In genomic region chr14:56669046-56669620, GRCm38 (mm10) we compare ENCODE assay signal across 8 mouse cellular contexts. TPM values are rescaled to one million over a fixed set of nuclear protein-coding genes. Genes with fewer than 3 reads are reported as not detected.
DNase-seq lines count a peak whose midpoint lies in the region; ATAC-seq and TF ChIP-seq lines count a peak whose summit lies in the region.

No protein-coding gene starts in this region.

- peak overlapping the region; percentile 89; the same call in 1 of the 2 replicates for H3K27ac ChIP-seq in kidney, embryonic 16.5 days (ENCODE audit: low read length)
- H3K27ac ChIP-seq in bone marrow, adult 2 months (ENCODE audit: control insufficient read depth, insufficient read depth, low read depth, low read length, poor library complexity) = no peak overlapping the region
- 0 out of 2 replicates have a peak overlapping the region, but pooled peaks have one; percentile 77 for H3K27ac ChIP-seq in hindbrain, embryonic 11.5 days (ENCODE audit: low read depth, low read length)
- peak overlapping the region; percentile 93 for H3K27ac ChIP-seq in midbrain, embryonic 15.5 days

- no peak for TF ChIP-seq CTCF in bone marrow, adult 2 months (IDR thresholded peaks at IDR 0.05; ENCODE audit: control insufficient read depth, insufficient read depth, low read length)

- H3K9ac ChIP-seq in kidney, embryonic 16.5 days (replicated peaks; ENCODE audit: low read length) = peak overlapping the region; percentile 83
- H3K9ac ChIP-seq in hindbrain, embryonic 11.5 days (ENCODE audit: low read depth, low read length) = peak overlapping the region; percentile 70
- H3K9ac ChIP-seq in midbrain, embryonic 15.5 days = peak overlapping the region; percentile 78

- no peak for TF ChIP-seq POLR2A in bone marrow, adult 2 months (IDR thresholded peaks at IDR 0.05; ENCODE audit: borderline replicate concordance, control insufficient read depth, low read depth, low read length)

- WGBS in kidney, embryonic 16.5 days = 6% methylated on average over 13 of the region's 13 CpGs
- WGBS in bone marrow, adult 2 months = 6% methylated on average over 13 of the region's 13 CpGs
- 13% methylated on average over 13 of the region's 13 CpGs for WGBS in hindbrain, embryonic 11.5 days
- WGBS in midbrain, embryonic 15.5 days = 7% methylated on average over 13 of the region's 13 CpGs

- peaks cover 17% of the 10 kb centered on the region for H3K4me1 ChIP-seq in kidney, embryonic 16.5 days (ENCODE audit: insufficient read depth, low read length)
- H3K4me1 ChIP-seq in bone marrow, adult 2 months (ENCODE audit: control insufficient read depth, insufficient read depth, low read length) = no peaks in the 10 kb centered on the region
- 0 out of 2 replicates have a peak, but pooled peaks cover 2% of the 10 kb centered on the region for H3K4me1 ChIP-seq in hindbrain, embryonic 11.5 days (replicated peaks; ENCODE audit: control insufficient read depth, insufficient read depth, low read length)
- peaks cover 29% of the 10 kb centered on the region for H3K4me1 ChIP-seq in midbrain, embryonic 15.5 days

- no peak for DNase-seq in kidney, adult 11 months
- peak; percentile 11 for DNase-seq in hindbrain, embryonic 11.5 days (ENCODE audit: low spot score)
- DNase-seq in thymus, adult 18-20 months = no peak
- DNase-seq in lung, postnatal 10 days = no peak

- no peak for ATAC-seq in kidney, embryonic 16.5 days (ENCODE audit: low FRiP score, low TSS enrichment)
- no peak for ATAC-seq in hindbrain, embryonic 11.5 days (ENCODE audit: low FRiP score)
- no peak for ATAC-seq in midbrain, embryonic 15.5 days (replicated peaks)
- ATAC-seq in erythroid progenitor cell, adult 5-6 weeks (replicated peaks; ENCODE audit: low FRiP score, poor library complexity, severe bottlenecking) = no peak

- H3K9me3 ChIP-seq in kidney, embryonic 16.5 days (ENCODE audit: low read length) = no peaks in the 10 kb centered on the region
- H3K9me3 ChIP-seq in hindbrain, embryonic 11.5 days (ENCODE audit: control insufficient read depth, low read length) = no peaks in the 10 kb centered on the region
- H3K9me3 ChIP-seq in midbrain, embryonic 15.5 days = no peaks in the 10 kb centered on the region

- peak overlapping the region; percentile 61 for H3K4me2 ChIP-seq in kidney, embryonic 16.5 days (replicated peaks; ENCODE audit: low read depth, low read length)
- peak overlapping the region; percentile 82 for H3K4me2 ChIP-seq in hindbrain, embryonic 11.5 days (replicated peaks; ENCODE audit: low read depth, low read length)
- H3K4me2 ChIP-seq in midbrain, embryonic 15.5 days = peak overlapping the region; percentile 79

- H3K27me3 ChIP-seq in kidney, embryonic 16.5 days (ENCODE audit: insufficient read depth, low read length) = no peaks in the 10 kb centered on the region
- H3K27me3 ChIP-seq in hindbrain, embryonic 11.5 days (ENCODE audit: control insufficient read depth, insufficient read depth, low read length) = no peaks in the 10 kb centered on the region
- H3K27me3 ChIP-seq in midbrain, embryonic 15.5 days (replicated peaks) = no peaks in the 10 kb centered on the region

- H3K4me3 ChIP-seq in kidney, embryonic 16.5 days (ENCODE audit: low read length) = peak overlapping the region; percentile 80
- peak overlapping the region; percentile 95 for H3K4me3 ChIP-seq in bone marrow, adult 2 months (replicated peaks; ENCODE audit: control insufficient read depth, low read depth, low read length)
- peak overlapping the region; percentile 63 for H3K4me3 ChIP-seq in hindbrain, embryonic 11.5 days (ENCODE audit: low read depth, low read length)
- H3K4me3 ChIP-seq in midbrain, embryonic 15.5 days = peak overlapping the region; percentile 92

- H3K36me3 ChIP-seq in kidney, embryonic 16.5 days (ENCODE audit: insufficient read depth, low read length) = peaks cover 10% of the 10 kb centered on the region
- H3K36me3 ChIP-seq in hindbrain, embryonic 11.5 days (ENCODE audit: control insufficient read depth, insufficient read depth, low read length) = peaks cover 5% of the 10 kb centered on the region; the same call in 1 of the 2 replicates
- peaks cover 11% of the 10 kb centered on the region for H3K36me3 ChIP-seq in midbrain, embryonic 15.5 days (replicated peaks)

RNA-seq across cellular contexts. Expression of gene Mphosph8, which starts 1.1 kb away (rescaled TPM):
- polyA plus RNA-seq in kidney, embryonic 16.5 days (2015; fragmentation: Nextera tagmentation; extraction: Ambion mirVana) = 25.7 and 30.2 TPM in 2 replicates
- 14.0 and 16.8 TPM in 2 replicates for polyA plus RNA-seq in bone marrow, adult 2 months (2011; ENCODE audit: insufficient read depth, insufficient read length, low replicate concordance, missing spikeins)
- 38.7 and 44.5 TPM in 2 replicates for polyA plus RNA-seq in hindbrain, embryonic 11.5 days (2014; fragmentation: Nextera tagmentation; extraction: Ambion mirVana)
- 41.4 and 45.2 TPM in 2 replicates for polyA plus RNA-seq in midbrain, embryonic 15.5 days (2015; fragmentation: Nextera tagmentation; extraction: Ambion mirVana)
- 10.5 and 38.6 TPM in 2 replicates for total RNA-seq in erythroid progenitor cell, adult 5-6 weeks (2015; ENCODE audit: low replicate concordance)
- total RNA-seq in erythroid progenitor cell, adult 5-6 weeks (2017; ENCODE audit: low replicate concordance) = 11.3 and 36.1 TPM in 2 replicates
